Mouse (Mus musculus) left cerebral cortex, postnatal 14 days (tissue): ENCODE measurements around the gene Ucp2. TPM values are rescaled to one million over a fixed set of nuclear protein-coding genes. Genes with fewer than 3 reads are reported as not detected.

Experiments used
- DNase-seq, 2 experiments: peaks; one replicate each; pipeline ENCODE4 v3.0.0; 2021 to 2022; ENCODE audit warnings: low spot score in 2 of 2, mixed read lengths in 1 of 2
- intact Hi-C: fragments of 180-260 bp; cut with DNase I; formaldehyde crosslinking; loops from one replicate; pipeline ENCODE4 v1.15.1; 2025
- long read RNA-seq, 2 experiments: library from polyadenylated mRNA; stranded (forward); transcript quantifications; one replicate each; pipeline ENCODE4 v2.0.0; 2021
- total RNA-seq, 2 experiments: library from RNA; stranded (reverse); gene quantifications; 2 replicates each; pipeline ENCODE4 v1.2.3; 2021

Ucp2 gene
- 10 to 100 TPM; 67.7 to 85.6 TPM for total RNA-seq
- long read RNA-seq, experiment 1, transcript Ucp2-202 (8 exons, 3,988 nt) = major isoform, 16 of 20 reads
- long read RNA-seq, experiment 1, partial matches to known transcripts = 3 of 20 reads
- long read RNA-seq, experiment 1, other reads (novel, unspliced or antisense) = 1 of 20 reads
- long read RNA-seq, experiment 2, transcript Ucp2-202 (8 exons, 3,988 nt) = major isoform, 21 of 26 reads
- long read RNA-seq, experiment 2, partial matches to known transcripts = 4 of 26 reads
- long read RNA-seq, experiment 2, other reads (novel, unspliced or antisense) = 1 of 26 reads

- DNase-seq = peak; percentile 61 to 70
- intact Hi-C loops = no loop called here
Observed at GRCm38 (mm10) chr7:100493117-100493483, at the start of gene Ucp2. Gene Ucp2, plus strand, starts transcription at chr7:100493337.

- no peak for DNase-seq
- intact Hi-C loops = no loop called here
Observed at GRCm38 (mm10) chr7:100443728-100444127, 49.4 kb upstream of the Ucp2 start.

DNA sequence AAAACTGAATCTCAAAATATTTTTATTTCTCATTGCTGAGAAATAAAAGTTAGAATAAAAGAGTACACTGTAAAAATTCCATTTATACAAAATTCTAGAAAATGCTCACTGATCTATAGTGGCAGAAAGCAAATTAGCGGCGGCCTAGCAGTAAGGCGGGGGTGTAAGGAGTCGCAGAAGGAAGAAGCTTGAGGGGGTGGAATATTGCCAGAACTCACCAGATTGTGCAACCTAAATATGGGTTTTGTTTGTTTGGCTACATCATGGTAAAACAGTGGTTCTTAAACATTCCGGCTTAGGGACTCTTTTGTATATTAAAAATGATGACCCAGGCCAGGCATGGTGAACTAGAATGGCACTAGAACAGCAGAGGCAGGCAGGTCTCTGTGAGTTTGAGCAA is 46.9 kb upstream of the Ucp2 start:
- no peak for DNase-seq
- intact Hi-C loops = no loop called here

GRCm38 (mm10) chr7:100448530-100448929 is 44.6 kb upstream of the Ucp2 start:
- intact Hi-C loops = no loop called here
- no peak for DNase-seq

DNA sequence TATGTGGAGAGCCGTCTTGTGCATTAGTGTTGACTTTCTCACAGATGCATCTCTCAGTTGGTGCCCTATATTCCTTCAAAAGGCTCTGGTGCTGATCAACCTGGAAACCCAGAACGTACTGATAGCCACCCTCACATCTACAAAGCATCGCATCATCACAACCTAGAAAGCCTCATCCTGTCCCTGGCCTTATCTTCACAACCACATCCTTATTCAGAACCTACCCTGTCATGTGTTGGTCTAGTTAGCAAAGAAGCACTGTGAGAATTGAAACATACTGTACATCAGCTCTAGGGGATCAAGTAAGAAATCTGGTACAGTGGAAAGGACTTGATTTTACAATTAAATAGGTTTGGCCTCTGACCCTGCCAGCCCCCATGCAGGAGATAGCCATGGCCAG is 44.2 kb upstream of the Ucp2 start:
- no peak for DNase-seq
- intact Hi-C loops = no loop called here

GRCm38 (mm10) chr7:100458153-100458552 is 35.0 kb upstream of the Ucp2 start:
- intact Hi-C loops = no loop called here

GRCm38 (mm10) chr7:100459862-100460261 is 33.3 kb upstream of the Ucp2 start:
- DNase-seq = no peak
- intact Hi-C loops = no loop called here

More at GRCm38 (mm10) chr7:100458153-100458552, 35.0 kb upstream of the Ucp2 start:
- no peak for DNase-seq

DNA sequence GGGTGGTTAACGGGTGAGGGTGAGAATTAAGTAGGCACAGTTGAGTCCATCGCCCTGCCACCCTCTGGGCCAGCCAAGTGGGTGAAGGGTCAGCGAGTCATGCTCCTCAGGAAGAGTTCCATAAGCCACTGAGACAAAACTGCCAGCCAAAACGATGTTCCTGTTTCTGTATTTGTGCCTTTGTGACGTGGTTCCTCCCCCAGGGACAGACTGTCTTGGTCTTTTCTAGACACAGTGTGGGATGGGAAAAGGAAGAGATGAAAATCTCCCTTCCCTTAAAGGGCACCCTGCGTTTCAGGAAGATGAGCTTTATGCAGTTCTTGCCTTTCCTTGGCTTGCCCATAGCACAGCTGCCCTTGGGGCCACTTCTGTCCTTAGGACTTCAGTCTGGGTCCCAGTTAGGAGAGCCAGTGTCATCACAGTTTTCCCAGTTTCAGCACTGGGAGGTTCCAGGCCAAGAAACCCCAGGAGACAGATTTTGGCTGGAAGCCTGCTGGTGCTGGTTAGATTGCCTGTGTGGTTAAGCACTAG is 31.5 kb upstream of the Ucp2 start:
- peak; percentile 72 to 89 for DNase-seq
- intact Hi-C loops = no loop called here

DNA sequence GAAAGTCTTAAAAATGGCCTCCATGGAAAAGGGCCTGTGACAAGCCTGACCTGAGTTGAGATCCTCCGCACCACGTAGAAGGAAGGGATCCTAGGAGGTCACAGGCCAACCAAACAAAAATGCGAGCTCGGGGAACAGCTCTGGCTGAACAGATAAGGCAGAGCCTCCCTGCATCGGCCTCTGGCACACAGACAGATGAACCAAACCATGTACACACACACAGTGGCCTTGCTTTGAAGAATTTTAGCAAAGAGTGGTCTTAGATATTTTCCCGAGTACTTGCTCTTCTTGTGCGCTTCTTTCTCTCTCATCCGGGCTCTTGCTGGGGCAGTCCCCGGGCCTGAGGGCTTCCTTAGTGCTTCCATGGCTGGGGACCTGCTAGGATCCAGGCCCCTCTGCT is 29.9 kb upstream of the Ucp2 start:
- DNase-seq = no peak
- intact Hi-C loops = no loop called here

DNA sequence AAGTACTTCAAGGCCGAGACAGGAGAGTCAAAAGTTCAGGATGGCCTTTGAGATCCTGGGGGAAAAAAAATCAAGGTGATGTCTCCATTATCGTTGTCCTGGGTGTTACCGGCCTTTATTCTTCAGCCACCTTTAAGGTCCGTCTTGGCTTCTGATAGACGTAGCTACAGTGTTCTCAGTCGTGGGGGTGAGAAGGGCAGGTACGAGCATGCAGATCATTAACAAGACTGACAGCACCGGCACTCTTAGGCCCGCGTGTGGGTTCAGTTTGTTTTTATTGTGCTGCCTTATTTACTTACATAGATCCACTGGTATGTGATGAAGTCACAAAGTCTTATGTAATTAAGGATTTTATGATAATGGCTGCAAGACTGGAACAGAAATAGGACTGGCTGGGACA is 29.4 kb upstream of the Ucp2 start:
- intact Hi-C loops = no loop called here
- DNase-seq = no peak

DNA sequence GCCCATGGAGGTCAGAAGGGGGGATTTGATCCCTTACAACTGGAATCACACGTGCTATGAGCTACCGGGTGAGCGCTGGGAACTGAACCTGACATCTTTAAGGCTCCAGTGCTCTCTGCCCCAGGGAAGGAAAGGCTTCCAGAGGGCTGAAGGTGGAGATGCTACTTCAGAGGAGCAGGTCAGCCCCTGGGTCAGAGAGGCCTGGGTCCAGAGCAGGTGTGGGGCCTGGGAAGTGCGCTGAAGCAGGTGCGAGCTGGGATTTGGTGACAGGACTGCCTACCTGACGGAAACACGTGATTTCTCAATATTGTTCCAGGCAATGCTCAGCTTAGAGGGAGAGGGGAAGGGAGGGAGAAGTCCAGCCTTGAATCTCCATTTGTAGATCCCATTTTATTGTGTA is 28.9 kb upstream of the Ucp2 start:
- intact Hi-C loops = no loop called here
- no peak for DNase-seq

DNA sequence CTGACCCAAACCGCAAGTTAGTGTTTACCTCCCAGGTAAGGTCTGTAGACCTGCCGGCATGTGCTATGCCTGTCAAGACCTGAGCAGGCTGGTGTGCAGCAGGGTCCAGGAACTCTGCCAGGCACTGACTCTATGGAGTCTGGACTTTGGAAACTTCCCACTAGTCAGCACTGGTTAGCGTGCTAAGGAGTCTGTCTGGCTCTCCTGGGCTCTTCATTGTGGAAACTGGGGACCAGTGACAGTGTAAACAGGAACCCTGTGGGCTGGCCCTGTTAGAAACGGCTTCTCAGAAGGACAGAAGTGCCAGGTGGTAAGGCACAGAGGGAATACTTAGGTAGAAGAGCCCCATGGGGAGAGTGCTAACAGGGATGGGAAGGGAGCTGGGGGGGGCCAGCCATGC is 27.9 kb upstream of the Ucp2 start:
- intact Hi-C loops = no loop called here
- no peak for DNase-seq

DNA sequence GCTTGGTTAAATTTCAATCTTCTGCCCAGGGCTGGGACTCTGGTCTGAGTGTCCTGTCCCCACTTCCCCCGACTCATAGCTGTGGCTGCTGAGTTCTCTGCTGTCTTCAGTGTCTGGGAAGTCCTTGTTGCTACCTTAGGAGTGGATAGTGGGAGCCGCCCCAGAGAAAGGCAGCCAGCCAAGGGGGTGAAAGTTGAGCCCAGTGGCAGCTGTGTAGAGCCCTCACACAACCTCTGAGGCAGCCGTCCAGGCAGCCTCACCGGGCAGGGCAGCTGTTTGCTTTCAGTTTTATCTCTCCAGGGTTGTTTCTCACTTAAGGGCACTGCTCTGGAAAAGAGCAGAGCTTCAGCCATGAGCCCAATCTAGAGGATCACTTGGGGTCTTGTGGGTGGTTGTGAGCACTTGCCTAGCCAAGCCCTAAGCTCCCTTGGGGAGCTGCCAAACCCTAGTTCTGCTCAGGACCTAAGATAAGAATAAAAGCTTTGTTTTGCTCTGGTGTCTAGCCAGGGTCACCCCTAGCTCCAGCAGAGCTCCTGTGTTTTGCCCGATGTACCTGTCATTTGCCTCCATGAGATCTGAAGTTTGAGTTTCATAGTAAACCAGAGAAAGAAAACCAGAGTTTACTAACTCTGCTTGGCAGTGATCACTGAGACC is 27.4 kb upstream of the Ucp2 start:
- intact Hi-C loops = no loop called here
- peak; percentile 30 to 31 for DNase-seq

- intact Hi-C loops = no loop called here
- DNase-seq = no peak
Observed at GRCm38 (mm10) chr7:100466781-100467510, 26.2 kb upstream of the Ucp2 start.

DNA sequence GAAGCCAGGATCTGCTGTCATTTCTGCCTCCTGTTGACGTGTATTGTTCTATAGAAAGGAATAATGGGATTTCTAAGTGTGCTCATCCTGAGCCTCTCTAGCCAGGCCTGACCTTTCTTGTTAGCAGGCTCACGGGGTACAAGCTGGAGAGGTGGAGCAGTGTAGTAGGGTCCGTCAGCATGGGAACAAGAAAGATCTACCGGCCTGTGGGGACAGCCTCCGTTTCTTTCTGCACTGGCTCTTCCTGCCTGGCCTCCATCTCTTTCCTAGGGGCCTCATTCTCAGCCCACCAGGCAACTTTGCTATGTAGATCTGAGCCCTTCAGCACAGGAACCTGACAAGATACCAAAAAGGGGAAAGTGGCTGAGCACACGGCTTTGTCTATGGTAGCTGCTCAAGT is 24.4 kb upstream of the Ucp2 start:
- intact Hi-C loops = no loop called here
- no peak for DNase-seq

DNA sequence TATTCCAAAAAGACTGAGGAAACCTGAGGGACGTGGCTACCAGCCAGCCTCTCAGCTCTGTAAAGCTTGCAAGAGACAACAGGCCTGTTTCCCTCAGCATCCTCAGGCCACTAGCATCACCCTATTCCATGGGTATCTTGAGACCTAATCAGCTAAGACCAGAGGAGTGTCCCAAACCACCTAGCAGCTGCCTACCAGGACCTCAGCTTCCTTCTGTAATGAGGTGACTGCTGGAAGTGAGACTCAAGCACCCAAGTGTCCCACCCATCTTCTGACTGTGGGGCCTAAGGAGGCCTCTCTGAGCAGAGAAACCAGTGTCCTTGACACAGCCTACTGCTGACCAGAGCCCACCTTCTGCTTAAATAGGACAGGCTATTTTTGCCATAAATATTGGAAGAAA is 23.6 kb upstream of the Ucp2 start:
- no peak for DNase-seq
- intact Hi-C loops = no loop called here

- intact Hi-C loops = no loop called here
Observed at GRCm38 (mm10) chr7:100470796-100471406, 22.2 kb upstream of the Ucp2 start.

DNA sequence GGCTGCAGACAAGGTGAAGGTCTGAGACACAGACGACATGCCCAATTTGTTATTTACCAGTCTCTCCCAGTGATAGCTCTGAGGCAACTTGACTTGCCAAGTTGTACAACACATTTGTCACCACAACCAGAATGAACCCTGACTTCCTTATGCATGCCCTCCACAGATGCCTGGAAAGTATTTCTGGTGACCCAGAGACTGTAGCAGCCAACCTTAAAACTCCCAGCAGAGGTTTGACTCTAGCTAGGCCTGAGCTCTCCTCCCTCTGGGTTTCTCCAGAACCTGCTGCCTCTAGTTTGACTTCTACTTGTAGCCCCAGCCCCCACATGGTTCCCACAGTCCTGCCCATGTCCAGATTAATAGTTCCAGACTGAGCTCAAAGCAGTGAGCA is 21.7 kb upstream of the Ucp2 start:
- intact Hi-C loops = no loop called here
- no peak for DNase-seq

More at GRCm38 (mm10) chr7:100470796-100471406, 22.2 kb upstream of the Ucp2 start:
- DNase-seq = no peak

DNA sequence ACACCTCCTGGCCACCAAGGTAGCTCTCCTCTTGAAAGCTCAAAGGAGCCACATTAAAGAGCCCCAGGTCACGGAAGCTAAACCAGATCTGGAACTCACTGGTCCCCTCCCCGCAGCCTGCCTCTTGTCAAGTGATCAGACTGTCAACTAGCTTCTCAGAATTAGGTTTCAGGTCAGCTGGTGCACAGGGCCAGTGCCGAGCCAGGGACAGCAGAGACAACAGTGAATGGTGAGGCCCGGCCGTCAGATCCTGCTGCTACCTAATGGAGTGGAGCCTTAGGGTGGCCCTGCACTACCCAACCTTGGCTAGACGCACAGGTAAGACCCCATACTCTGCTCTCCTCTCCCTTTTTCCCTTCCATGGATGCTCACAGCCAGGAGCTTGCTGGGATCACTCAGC is 20.4 kb upstream of the Ucp2 start, which contains the start of gene Ucp3:
Gene Ucp3, plus strand, starts transcription at position 214 of the 400 bp plus-strand sequence.
- DNase-seq = no peak
- intact Hi-C loops = no loop called here

DNA sequence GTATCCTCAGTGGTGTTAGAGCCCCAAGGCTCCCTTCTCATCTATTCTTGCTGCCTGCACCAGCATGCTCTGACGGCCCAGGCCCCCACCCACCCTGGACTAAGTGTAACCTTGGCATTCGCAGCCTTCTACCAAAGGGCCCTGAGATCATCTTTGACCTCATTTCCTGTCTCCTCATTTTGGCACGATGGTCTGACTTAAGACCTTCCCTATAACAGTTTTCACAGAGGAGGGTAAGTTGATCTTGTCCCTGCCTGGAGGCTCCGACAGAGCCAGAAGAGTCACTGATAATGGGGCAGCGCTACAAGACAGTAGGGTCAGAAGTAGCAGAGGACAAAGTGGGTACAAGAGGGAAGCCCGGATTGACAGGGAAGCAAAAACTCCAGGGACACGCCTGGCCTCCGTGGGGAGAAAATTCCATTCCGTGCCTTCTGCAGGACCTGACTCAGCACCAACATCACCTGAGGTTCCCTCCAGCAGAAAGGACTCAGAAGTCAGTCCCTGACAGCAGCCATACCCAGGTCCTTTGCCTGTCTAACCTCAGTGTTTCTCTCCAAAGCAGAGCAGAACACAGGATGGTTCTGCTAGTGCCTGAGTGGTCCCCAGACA is 19.2 kb upstream of the Ucp2 start:
- DNase-seq = no peak
- intact Hi-C loops = no loop called here
